Mouse (Mus musculus) C2C12 (cell line): ENCODE measurements around the gene Med31.

Source experiments
- CTCF ChIP-seq: IDR thresholded peaks from one replicate; pipeline ENCODE4 v1.5.1; 2011; ENCODE audit not compliant: control insufficient read depth, insufficient read depth, insufficient read length
- MAX ChIP-seq: IDR thresholded peaks from one replicate; pipeline ENCODE4 v1.6.1; 2011; ENCODE audit warnings: mild to moderate bottlenecking, control low read depth
- USF1 ChIP-seq: IDR thresholded peaks from one replicate; pipeline ENCODE4 v1.6.1; 2011; ENCODE audit warnings: low read depth, mild to moderate bottlenecking, control low read depth, moderate library complexity

DNA sequence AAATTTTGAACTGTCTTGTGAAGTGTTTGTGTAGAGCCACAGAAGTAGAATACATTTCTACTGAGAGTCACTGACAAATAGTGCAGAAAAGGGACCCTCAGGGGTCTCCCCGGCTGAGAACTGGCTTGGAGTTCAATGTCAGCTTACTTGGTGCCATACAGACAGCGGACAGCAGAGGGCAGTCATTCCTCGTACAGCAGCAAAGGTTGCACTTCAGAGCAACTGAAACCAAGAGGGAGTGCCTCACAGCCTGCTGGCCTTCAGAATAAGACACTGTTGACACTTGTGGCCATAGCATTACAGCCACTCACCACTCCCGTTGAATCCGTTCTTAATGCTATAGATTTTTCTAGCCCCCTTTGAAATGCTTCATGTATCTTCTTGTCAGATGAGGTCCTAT lies 9.5 kb upstream of the Med31 start:
- TF ChIP-seq MAX (peak; percentile 31), USF1 (no peak), CTCF (peak; percentile 92)
